Mouse (Mus musculus) A20 (cell line): ENCODE measurements at regions not wholly inside any gene's neighbourhood (a gene's known extent, or its start where the extent isn't known, plus 50 kb on each side); places are given as distances from the start of the nearest gene placed in this dataset.
"Not testable (repeated sequence)": the region's sequence is repeated elsewhere in the genome, so short reads cannot be mapped to it uniquely, and the experiment has no call there.

Source experiments
- DNase-seq: peaks from one replicate; pipeline ENCODE4 v3.0.0-alpha.2; 2011; ENCODE audit warnings: low read depth, low spot score

DNA sequence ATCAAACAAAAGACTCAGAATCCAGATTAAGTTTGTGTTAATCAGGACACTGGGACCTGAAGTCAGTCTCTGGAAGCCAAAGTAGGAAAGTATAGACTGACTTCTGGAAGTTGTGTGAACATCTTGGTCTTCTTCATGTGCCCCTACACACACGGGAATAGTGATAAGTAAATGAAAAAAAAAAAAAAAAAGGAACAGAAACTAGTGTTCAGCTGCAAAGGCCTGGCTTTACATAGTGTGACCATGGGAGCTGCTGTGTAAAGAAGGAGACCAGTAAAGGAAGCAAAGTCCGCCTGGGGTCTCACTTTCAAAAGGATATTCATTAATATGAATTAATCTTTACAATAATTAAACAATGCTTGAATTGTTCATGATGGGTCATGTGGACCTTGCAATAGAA is 190.6 kb upstream of the Tmc3 start:
- peak; percentile 46 for DNase-seq

DNA sequence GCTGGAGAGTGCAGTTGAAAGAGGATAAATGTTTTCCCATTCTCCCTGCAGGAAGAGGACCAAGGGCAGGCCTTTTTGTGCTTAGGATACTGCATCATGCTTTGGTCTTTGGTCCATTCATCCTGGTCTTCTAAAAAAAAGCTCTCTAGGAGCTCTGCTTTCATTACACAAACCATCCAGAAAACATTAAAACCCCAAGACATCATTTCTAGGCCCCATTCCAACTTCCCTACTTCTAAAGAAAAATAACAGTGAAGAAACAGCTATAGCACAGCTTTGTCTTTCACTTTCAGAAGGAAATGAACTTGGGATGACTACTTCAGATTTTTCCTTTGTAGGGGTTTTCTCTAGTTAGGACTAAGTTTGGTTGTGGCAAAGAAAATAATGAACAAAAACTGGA is 185.1 kb upstream of the Tmc3 start:
- DNase-seq, result no peak

DNA sequence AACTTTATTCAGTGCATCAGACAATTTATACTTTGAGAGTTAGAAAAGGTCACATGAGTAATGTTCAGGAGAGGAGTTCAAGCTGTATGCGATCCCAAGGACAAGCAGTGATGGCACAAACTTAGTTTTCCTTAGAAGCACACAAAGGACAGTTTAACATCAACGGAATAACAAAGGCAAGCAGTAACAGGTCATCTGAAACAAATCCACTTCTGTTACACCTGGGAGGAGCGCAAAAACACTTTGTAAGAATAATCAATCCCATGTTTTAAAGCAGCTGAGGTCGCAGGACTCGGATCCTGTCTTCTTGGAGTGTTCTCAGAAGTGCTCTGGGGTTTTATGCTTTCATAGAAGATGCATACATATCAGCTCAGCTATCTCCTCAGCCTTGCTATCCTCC is 183.7 kb upstream of the Tmc3 start:
- DNase-seq, result no peak

DNA sequence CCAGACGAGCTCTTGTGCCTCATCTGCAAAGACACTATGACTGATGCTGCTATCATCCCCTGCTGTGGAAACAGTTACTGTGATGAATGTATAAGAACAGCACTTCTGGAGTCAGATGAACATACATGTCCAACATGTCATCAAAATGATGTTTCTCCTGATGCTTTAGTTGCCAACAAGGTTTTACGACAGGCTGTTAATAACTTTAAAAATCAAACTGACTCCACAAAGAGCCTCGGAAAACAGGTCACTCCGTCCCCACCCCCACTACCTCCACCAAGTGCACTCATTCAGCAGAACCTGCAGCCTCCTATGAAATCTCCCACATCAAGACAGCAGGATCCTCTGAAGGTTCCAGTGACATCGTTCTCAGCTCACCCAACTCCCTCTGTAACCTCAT is 172.0 kb upstream of the Tmc3 start:
- DNase-seq, result not testable (repeated sequence)

DNA sequence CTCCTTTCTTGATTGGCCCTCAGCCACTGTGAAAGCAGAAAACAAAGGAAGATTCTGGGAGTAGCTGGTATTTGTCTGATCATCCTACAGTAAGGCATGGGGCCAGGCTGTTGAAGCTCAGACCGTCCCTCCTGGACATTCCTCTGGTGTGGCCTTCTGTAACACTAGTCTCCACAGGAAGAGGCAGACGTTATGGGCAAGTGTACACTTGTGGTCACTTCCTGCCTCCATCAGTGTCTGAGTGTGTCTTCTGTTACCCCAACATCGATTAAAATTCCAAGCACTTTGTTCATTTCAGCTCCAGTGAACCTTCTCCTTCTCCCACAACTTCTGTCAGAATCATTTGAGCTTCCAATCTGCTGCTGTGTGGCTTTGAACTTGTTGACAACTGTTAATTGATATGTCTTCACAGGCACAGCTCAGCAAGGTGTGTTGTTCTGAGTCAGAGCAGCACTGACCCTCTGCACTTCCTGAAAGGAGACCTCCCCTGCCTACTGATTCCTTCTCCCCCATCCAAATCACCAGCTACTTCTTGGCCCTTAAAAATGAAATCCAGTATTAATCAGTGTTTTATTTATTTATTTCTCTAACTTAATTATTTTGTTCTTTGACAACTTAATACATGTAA is 154.7 kb upstream of the Tmc3 start:
- no peak for DNase-seq

DNA sequence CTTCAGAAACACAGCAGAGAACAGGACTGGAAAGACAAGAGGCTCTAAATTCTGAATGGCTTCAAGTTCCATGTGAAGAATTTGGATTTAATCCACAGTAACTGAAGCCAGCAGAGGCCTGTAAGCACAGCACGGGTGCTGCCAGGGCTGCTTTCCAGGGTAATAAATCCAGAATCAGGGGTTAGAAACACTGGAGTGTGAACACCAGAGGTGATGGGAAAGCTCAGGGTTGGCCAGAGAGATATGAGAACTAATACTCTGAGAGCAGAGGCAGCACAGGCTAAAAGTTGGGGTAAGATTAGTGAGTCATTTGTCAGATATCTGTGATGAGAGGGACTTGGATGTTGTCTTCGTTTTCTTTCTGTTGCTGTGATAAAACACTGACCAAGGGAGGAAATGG is 153.6 kb upstream of the Tmc3 start:
- no peak for DNase-seq

DNA sequence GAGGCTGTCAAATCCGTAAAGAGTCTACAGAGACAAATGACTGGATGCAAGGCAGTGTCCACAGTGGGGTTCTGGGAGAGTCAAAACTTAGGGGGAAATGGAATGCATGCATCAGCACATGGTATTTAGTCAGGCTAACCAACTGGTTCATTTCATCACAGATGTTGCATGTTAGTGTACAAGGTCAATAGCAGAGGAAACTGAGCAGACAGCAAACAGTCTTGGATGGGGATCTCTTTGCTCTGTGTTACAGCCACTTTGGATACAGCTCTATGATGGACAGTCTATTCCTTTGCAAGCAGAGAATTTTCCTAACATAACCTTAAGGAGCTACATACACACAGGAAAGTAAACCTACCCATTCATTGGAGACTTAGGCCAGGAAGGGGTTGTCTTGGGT is 151.9 kb upstream of the Tmc3 start:
- no peak for DNase-seq

DNA sequence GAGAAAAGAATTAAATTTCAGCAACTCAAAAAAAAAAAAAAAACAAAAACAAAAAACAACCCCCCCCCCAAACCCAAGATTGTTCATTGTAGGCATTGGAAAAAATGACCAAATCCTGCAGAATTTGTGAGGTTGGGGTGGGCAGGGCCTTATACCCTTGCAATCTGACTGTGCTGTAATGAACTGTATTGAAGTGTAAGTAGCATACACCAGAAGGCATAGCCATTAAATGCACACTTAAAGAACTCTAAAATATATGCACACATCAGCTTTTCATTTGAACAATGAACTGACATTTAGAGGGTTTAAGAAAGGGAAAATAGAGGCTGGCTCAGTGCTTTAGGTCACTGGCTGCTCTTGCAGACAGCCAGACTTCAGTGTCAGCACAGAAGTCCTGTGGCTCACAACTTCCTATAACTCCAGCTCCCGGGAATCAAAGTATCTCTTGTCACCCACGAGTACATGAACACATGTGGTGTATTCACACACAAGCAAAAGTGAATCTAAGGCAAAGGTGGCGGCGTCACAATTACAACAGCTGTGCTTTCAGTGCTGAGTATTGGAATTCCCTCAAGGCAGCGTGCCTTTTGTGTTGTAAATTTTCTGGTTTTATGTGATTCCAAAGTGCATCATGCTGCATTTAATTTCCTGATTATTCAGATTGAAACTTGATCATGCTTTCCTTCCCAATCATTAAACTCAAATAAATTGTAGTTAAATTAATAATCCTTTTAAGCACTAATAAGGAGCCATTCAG is 150.6 kb upstream of the Tmc3 start:
- DNase-seq, result no peak

DNA sequence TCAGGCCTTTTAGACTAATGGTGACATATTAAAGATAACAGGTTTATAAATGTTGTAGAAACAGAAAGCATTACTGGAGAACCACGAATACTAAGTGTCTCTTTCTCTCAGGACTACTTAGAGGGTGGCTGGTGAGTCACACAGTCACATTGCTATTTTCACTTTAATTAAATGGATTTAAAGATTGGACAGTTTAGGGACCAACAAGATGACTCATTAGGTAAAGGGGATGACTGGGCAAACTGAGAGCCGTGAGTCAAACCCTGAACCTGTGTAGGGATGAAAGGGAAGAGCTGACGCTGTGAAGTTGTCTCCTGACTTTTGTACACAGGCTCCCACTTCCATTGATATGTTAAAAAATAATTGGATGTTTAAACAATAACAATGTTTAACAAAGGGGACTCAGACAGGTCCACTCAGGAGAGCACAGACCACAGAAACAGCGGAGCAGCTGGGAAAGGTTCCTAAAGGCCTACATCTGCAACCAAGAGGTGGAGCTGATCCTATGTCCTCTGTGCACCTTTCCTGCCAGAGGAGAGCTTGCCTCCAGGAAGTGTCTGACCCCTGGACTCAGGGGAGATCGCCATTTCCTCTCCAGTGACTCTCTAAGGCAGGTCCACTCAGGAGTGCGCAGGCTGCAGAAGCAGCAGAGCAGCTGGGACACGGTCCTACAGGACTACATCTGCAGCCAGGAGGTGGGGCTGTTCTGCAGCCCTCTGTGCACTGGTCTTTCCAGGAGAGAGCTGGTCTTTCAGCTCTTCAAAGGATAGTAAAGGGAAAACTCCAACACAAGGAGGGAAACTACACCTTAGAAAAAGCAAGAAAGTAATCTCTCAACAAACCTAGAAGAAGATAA is 146.0 kb upstream of the Tmc3 start:
- DNase-seq, result no peak

DNA sequence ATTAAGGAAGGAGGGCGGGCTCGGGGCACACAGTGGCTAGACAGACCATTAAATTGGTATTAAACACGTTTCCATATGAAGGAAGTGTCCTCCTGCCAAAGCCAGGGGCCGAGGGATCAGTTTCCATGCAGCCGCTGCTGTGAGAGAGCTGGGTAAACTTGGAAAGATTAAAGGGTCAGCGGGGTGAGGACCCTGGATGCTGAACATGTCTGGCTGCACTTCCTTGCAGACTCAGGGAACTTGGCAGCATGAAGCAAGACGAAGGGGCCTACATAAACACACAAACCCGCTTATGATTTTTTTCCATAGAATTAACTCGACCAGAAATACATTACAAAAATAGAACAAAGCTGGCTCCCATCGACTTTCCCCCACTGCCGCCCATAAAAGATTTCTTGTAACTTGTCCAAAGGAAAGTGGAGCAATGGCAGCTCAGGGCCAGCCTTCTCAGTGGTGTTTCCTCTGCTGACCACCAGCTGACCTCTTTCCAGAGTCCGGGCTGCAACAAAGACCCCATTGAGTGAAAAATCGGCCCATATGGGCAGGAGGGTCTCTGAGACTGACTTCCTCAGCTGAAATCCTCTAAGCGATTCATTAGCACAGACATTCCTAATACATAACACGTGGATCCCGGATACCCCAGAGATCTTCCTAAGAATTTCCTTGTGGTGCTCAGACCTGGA is 141.0 kb upstream of the Tmc3 start:
- no peak for DNase-seq

DNA sequence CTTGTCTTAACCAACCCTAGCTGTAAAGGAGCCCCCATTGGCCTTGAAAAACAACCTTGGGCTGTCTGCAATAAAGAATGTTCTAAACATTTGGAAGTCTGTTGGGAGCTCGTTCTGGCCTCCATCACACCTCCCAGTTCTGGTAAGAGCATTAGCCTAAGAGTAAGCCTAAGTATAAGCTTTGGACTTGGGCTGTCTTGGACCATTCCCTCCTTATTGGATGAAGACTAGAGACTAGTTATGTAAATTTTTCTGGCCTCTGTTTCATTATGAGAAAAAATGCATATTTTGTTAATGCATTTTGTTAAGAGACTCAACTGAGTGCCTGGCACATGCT is 140.5 kb upstream of the Tmc3 start:
- no peak for DNase-seq

DNA sequence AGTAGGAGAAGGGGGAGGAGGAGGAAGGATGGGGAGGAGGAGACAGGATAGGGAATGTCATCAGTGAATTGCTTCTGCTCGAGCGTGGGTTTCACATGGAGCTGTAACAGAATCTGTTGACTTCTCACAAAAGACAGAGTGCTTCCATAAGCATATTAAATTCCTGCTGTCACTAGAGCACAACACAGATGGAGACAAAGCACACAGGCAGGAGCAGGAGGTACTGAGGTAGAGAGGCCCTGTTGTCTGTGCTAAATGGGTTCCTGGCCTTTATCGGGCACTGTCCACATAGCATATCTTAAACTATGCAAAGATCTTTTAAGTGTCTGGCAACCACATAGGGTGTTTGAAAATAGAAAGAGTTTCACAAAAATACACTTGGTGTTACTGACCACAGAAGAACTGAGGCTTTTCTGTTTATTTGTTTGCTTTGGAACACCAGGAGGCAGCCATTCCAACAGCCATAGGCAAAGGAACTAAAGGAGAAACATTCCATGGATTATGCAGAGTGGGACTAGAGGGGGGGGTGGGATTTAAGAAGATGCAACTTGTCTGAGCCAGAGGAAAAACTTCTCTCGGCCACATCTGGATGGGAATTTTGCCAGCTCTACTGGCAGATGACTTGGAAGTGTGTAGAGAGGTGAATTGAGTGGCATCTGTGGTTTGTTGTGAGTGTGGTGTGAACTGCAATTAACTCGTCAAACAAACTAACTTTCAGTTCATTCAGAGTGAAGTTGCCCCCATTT is 139.4 kb upstream of the Tmc3 start:
- DNase-seq, result no peak

DNA sequence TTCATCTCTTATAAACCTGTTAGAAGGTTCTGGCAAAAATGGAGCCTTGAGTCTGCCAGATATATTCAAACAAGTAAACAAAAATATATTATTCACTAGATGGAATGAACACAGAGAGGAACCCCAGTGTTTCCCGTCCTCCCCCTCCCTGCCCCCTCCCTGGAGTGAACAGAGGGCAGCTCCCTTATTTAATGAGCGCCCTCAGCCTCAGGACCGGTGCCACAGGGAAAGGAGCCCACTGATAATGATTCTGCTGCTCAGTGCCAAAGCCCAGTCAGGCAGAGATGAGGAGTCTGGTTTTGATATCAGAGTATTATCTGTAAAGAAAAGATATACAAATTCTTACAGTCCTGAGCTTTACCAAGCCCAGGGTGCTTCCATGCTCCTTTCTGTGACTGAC is 134.4 kb upstream of the Tmc3 start:
- no peak for DNase-seq

DNA sequence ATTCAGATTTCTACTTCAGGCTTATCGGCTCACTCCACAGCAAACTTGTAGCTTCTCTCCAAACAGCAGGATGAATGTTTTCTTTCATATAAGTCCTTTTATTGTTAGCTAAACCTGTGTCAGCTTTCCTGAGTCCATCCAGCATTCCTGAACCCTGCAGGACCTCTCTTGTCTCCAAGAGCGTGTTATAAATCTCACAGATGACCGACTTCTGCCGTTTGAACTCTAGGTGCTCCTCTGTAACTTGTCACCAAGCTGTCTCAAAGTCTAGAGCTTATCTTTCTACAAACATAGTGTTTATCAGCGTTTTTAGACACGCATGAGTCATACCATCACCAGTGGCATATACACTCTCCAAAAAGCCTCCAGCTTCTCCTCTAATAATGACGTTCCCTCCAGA is 132.4 kb upstream of the Tmc3 start:
- no peak for DNase-seq

DNA sequence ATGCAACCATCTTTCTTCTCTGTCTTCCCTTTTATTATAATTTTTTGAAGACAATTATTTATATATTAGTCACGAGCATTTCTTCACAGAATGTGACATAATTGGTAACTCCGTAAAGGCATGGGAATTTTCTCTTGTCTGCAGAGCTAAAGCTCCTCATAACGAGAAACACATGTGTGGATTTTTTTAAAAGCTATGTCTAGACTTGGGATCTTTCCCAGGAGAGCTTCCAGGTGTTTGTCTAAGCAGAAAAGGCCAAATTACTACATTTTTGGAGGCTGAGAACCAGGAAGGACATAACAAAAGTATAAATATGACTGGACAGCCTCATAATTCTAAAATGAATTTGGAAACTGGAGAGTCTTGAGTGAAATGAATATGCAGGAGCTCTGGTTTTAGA is 125.2 kb upstream of the Tmc3 start:
- DNase-seq, result no peak

DNA sequence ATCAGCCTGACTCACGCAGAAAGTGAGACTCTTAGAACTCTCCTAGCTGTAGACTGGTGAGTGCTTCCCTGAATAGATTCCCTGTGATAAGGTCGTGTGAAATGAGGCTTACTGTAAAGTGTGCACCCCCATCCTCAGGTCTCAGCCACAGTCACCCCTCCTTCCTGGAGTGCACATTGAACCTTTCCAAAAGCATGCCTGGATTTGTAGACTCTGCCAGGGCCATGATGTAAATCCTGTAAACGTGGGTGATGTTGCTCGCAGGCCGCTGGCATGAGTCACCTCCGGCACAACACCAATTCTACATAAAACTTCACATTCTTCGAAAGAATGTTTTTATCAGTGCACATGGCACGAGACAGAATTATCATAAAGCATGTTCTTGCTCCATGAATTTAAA is 117.7 kb upstream of the Tmc3 start:
- no peak for DNase-seq

DNA sequence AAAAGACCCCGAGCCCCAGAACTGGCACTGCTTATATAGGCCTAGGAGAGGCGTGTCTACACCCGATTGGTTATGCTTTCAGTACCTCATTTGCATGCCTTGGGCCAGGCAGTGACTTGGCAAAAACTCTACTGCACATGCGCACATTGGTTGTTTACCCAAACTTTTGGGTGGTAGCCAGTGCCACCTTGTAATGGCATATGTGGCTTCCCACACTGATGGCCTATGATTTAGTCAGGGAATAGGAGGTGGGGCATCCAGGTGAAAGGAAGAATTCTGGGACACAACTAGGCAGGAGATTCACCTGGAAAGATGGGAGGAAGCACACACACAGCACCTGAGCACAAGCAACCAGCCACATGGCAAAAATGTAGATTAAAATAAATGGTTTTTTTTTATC is 114.9 kb upstream of the Tmc3 start:
- DNase-seq, result not testable (repeated sequence)

DNA sequence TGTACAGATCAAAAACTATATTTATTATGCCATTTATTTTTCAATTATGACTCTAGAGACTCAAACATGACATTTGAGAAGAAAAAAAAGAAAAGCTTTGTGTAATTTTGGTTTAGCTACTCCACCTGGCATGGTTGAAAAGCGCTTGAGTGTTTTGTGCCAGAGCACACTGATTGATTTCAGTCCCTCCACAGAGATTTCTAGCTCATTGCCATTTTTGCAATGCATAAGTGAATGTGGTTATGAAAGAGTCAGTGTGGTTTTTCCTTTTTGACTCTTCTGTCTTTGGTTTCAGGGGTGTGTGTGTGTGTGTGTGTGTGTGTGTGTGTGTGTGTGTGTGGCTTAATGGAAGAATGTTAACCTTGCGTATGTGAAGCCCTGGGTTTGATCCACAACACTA is 113.6 kb upstream of the Tmc3 start:
- DNase-seq, result no peak

DNA sequence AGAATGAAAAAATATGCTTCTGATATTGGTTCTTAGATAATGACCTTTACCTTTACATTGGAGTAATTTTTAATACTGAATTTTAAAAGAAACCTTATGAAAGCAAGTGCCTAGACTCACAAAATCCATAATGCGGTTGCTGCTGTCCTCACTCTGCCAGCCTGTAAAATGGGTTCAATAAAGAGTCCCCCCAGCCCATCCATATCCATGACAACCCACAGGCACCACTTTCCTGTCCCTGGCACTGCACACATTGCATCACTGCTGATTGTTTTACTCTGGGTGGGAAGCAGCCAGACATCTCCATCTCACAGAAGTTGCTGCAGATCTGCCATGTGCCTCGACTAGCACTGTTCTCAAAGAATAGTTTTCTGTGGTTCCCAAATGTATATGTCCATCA is 110.3 kb upstream of the Tmc3 start:
- no peak for DNase-seq

DNA sequence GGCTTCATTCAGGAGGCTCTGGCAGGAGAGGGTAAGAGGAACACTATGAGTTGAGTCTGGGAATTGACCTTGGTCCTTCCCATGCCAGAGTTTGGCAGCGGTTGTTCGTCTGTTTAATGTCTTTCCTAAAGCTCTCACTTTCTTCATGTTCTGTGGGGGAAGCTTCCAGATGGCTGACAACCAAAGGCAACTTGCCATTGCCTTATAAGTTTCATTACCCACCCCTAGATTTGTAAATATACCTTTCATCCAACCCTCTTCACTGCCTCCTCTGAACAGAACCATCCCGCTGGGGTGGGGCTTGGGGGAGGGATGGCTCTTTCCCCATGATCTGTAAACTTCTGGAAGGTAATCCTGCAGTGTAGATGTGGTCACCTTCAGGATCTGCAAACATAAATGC is 109.7 kb upstream of the Tmc3 start:
- no peak for DNase-seq

DNA sequence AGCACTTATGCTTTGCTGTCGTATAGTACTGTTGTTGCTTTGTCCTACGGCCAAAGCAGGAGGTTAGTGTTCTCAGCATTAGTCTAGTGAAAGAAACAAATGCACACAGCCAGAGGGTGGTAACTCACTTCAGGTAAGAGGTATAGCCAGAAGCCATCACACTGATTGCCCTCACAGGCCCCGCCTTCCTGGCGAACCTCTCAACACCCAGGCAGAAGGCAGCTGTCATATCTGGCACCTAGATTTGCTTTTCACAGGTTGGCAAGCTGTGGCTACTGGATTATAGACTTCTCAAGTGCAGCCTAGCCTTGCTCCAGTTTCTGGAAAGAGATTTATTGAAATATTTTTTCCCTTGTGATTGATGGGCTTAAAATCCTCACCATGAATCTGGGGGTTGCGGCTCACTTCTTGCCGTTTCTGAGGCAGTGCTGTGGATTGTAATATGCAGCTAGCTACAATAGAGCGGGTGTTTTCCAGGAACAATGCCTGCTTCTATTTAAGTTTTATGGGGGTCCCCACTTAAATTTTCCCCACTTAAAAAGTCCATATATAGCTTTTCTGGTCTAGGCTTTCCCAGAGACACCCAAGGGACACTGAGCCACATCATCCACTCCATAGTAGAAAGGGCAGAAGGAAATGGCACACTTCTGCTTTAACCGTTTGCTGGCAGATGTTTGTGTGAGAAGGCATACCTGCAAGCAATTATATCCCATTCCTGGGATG is 109.1 kb upstream of the Tmc3 start:
- no peak for DNase-seq
